Mouse (Mus musculus) layer of hippocampus, adult 11-12 months (tissue): ENCODE measurements around the gene Rbm34.

Experiments used
- DNase-seq: peaks from one replicate; pipeline ENCODE4 v3.0.0; 2022; ENCODE audit warnings: low spot score

Rbm34 gene

DNA sequence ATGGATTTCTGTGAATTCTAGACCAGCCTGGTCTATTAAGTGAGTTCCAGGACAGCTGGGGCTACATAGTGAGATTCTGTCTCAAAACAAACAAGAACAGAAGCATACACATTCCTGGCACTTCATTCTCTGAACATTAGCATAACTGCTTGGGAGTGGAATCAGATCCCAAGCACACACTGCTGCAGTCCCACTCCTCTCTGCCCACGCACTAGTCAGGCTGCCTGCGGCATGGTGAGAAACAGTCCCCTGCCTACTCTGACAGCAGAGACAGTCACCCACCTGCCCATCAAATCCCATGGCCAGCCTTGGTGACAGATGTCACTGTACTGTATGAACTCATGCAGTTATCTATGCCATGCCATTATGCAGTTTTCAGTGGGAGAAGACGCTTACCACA lies 9.4 kb downstream of the Rbm34 start:
- DNase-seq = peak; percentile 72

DNA sequence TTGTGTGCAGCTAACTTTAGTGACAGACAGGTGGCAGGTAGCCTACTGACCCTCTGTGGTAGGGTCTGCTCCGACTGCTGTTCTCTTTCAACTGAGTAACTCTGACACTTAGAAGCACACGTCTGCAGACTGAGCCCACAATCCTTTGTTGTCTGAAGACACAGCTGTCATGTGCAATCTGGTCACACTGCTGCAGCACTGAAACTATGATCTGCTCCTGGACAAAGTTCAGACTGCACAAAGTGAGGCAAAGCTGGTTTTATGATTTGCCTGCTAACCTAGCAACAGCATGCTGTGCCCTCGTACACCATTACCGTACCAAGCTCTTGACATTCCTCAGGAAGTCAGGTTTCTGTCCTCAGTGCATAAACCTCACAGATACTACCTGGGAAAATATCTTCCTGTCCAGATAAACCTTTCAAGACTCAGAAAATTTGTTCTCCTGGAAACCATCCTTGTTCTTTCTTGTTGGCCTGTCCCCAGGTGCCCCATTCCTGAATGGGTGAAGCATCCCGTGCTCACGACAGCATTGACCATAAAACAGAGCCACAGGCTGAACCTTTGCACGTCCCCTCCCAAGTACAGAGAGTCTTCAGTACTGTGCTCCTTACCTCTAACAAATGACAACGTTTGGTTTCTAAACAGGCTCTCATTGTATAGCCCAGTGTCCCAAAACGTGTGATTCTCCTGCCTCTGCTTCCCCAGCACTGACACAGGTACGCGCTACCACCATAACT lies 18.8 kb downstream of the Rbm34 start:
- no peak for DNase-seq

DNA sequence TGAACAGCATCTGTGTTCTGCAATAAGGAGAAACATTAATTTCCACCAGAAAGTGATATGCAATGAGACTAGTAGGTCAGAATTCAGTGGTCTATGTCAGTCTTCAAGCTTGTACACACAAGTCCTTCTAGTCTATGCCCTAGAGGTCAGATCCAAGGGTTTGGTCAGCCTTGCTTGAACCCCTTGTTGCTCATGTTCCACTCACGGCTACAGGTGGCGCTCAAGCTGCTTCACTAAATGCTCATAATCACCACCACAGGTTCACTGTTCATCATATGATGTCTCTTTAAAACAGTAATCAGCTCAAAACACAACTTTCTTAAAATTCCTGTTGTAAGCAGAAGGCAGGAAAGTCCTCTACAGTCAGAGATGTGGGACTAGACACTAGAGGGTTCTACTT lies 21.3 kb downstream of the Rbm34 start:
- no peak for DNase-seq

GRCm38 (mm10) chr8:126946444-126946843 lies 24.4 kb downstream of the Rbm34 start:
- peak; percentile 32 for DNase-seq

- DNase-seq = peak; percentile 96
Measured at GRCm38 (mm10) chr8:126945730-126946163, 25.1 kb downstream of the Rbm34 start, which contains the start of gene Tomm20. TSS of gene Tomm20 (minus strand) at chr8:126945844.

GRCm38 (mm10) chr8:126944781-126945691 lies 25.8 kb downstream of the Rbm34 start:
- peak; percentile 31 for DNase-seq

- no peak for DNase-seq
Measured at GRCm38 (mm10) chr8:126943565-126943964, 27.3 kb downstream of the Rbm34 start.

DNA sequence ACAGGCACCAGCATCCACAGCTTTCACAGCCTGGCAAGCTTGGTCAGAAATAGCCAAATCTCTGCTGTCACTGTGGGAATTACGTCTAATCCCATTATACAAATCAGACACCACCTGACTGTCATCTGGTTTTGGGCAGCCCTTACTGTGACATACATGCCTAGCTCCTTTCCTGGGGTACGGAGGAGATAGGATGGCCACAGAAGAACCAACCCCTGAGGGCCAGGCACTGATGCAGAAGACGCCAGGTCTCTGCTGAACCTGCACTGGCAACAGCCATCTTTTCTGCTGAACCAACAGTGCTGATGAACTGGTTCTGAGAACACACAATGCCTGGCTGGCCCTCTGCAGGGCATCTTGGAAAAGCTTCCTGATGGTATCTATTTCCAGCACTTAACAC lies 33.5 kb downstream of the Rbm34 start:
- no peak for DNase-seq

- DNase-seq = no peak
Measured at GRCm38 (mm10) chr8:126935932-126936331, 34.9 kb downstream of the Rbm34 start.

GRCm38 (mm10) chr8:126935387-126935786 lies 35.5 kb downstream of the Rbm34 start:
- DNase-seq = no peak

- DNase-seq = no peak
Measured at GRCm38 (mm10) chr8:126932656-126933055, 38.2 kb downstream of the Rbm34 start.

GRCm38 (mm10) chr8:126932249-126932648 lies 38.6 kb downstream of the Rbm34 start:
- DNase-seq = no peak

DNA sequence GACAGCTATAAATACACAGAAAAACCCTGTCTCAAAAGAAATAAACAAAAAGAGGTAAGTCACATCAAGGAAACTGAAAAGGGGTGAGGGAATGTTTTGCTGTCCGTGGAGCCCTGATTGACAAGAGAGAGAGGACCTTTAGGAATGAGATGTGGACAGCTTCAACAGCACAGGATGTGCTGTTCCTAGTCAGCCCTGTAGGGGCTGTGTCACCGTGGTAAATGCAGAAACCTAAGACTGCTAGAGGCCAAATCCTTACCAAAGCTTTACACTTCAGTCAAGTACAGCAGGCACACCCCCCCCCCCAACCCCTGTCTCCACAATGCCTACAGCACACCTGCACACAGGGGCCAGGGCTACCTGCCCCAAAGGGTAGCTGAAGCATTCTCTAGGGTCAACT lies 39.2 kb downstream of the Rbm34 start:
- no peak for DNase-seq

- peak; percentile 84 for DNase-seq
Measured at GRCm38 (mm10) chr8:126929607-126930161, 41.2 kb downstream of the Rbm34 start.

GRCm38 (mm10) chr8:126928755-126929505 lies 41.9 kb downstream of the Rbm34 start:
- no peak for DNase-seq

DNA sequence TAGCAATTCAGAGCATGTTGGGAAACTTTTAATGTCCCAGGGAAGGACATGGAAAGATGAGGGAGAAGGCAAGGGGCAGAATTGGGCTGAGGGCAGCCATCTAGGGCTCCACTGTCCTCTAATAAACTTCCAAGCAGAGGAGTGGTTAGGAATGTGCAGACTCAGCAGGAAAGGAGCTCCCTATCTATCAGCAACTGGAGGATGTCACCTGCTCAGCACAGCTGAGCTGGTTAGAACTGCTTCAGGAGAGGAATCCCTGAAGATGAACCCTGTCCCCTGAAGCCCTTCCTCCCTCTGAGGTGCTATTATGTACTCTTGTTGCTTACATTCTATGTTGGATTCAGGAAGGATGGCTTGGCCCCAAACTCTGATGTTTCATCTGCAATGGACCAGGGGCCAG lies 42.8 kb downstream of the Rbm34 start:
- DNase-seq = no peak

- DNase-seq = no peak
Measured at GRCm38 (mm10) chr8:126927058-126927457, 43.8 kb downstream of the Rbm34 start.

DNA sequence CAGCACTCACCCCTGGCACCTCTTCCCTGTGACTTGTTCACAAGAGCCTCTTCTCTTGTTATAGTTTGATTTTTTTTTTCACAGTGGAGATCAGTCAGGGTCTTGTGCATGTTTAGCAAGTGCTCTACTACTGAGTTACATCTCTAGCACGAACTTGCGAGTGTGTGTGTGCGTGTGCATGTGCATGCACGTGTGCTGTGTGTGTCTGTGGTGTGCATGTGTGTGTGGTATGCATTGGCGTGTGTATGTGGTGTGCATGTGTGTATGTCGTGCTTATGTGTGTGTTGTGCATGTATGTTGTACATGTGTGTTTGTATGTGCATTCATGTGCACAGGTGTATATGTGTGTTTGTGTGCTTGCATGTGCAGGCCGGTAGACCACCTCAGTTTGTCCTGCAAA lies 47.9 kb downstream of the Rbm34 start:
- DNase-seq = no peak

- no peak for DNase-seq
Measured at GRCm38 (mm10) chr8:126921432-126921831, 49.4 kb downstream of the Rbm34 start.

DNA sequence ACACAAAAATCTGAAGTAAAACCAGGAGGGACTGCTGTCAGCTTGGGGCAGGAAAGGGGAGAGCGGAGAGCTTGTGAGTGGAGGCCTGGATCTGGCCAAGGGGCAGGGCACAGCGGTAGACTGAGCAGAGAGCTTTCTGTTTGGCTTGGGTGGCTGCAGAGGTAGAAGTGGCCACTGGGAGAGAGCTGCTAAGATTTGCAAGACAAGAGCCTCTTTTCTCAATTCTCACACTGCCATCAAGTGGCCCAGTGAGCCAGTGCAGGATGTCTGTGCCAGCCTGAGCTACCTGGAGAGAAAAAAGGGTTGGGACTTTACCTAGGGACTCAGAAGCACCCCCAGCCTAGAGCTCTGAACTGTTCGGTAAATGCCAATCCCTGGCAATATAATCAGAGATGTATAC lies 50.0 kb downstream of the Rbm34 start:
- DNase-seq = peak; percentile 85

GRCm38 (mm10) chr8:126920386-126920785 lies 50.5 kb downstream of the Rbm34 start:
- DNase-seq = no peak

GRCm38 (mm10) chr8:126919703-126920102 lies 51.2 kb downstream of the Rbm34 start:
- no peak for DNase-seq
